Mouse (Mus musculus): Measurements from ENCODE around the gene Plekha4. TPM values are rescaled to one million over a fixed set of nuclear protein-coding genes. Genes with fewer than 3 reads are reported as not detected.
"Not testable (repeated sequence)": the region's sequence is repeated elsewhere in the genome, so short reads cannot be mapped to it uniquely, and the experiment has no call there.

Gene Plekha4
- polyA plus RNA-seq (2015; fragmentation: Nextera tagmentation; extraction: Ambion mirVana): 0.28 and 0.50 TPM in 2 replicates

DNA sequence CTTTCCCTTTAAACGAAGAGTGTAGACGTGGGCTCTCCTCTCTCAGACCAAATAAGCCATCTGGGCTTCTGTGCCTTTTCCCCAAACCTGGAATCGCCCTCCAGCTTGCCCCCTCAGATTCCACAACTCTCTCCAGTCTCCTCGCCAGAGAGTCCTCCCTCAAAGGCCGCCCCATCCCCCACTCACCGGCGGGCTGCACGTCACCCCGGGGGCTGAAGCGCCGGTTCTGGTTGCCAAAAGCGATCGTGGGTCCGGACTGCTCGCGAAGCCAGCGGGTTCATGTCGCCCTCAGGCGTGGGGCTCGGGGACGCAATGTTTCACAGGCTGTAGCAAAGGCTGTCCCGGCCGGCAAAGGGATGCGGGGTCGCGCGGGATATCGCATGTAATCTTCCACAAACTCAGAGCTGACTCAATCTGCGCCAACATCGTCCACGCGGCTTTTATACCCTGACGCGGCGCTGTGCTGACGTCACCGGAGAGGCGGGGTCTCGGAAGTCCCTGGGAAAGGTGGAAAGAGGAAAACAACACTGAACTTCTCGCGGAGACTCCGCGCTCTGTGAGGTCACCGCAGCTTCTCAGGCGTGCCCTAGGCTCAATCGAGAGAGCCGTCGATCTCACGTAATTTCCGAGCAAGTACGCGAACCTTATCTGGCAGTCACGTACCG lies at the start of gene Plekha4, which contains the start of gene Ppp1r15a:
Gene Plekha4, plus strand, starts transcription at position 522 of the 665 bp plus-strand sequence.
Gene Ppp1r15a, minus strand, starts transcription at position 460 of the 665 bp plus-strand sequence.
- Histone ChIP-seq H3K27ac (peak within 1 kb of the TSS; percentile 61), H3K4me3 (peak within 1 kb of the TSS; percentile 75), H3K36me3 (ENCODE audit: poor library complexity, severe bottlenecking) (peaks cover 3% of the 10 kb centered on the region; the same call in 1 of the 2 replicates), H3K4me1 (peaks cover 33% of the 10 kb centered on the region), H3K4me2 (peak within 1 kb of the TSS; percentile 83), H3K9me3 (replicated peaks) (no peaks in the 10 kb centered on the region), H3K27me3 (no peaks in the 10 kb centered on the region), H3K9ac (peak within 1 kb of the TSS; percentile 83)
- under 1% methylated on average over 54 of the region's 54 CpGs for WGBS
- peak; percentile 77 for ATAC-seq

- WGBS: 54% methylated on average over 1 of the region's 1 CpGs
- Histone ChIP-seq H3K9me3 (replicated peaks) (no peaks in the 10 kb centered on the region), H3K4me2 (no peak overlapping the region), H3K27ac (no peak overlapping the region), H3K27me3 (no peaks in the 10 kb centered on the region), H3K36me3 (ENCODE audit: poor library complexity, severe bottlenecking) (no peaks in the 10 kb centered on the region), H3K9ac (no peak overlapping the region), H3K4me1 (no peaks in the 10 kb centered on the region), H3K4me3 (no peak overlapping the region)
- no peak for ATAC-seq
These were observed 49.7 kb upstream of the Plekha4 start for GRCm38 (mm10) chr7:45476453-45476852.

DNA sequence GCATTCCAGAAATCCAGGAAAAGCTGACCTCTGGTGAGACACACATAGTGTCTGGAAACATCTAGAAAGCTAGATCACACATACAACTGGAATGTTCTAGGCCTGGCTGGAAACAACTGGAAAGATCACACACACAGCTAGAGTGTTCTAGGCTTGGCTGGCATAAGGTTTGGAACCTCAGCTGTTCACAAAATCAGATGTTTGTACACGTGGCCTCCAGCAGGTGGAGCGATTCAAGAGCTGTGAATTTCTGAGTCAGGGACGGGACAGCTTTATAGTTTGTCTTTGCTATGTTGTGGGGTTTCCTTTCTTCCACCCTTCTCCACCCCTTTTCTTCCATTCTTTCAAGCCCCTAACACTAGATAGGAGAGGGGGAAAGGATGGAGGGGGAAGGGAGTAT lies 49.1 kb upstream of the Plekha4 start:
- Histone ChIP-seq H3K36me3 (ENCODE audit: poor library complexity, severe bottlenecking) (no peaks in the 10 kb centered on the region), H3K27ac (no peak overlapping the region; the same call in 1 of the 2 replicates), H3K9ac (no peak overlapping the region), H3K4me2 (no peak overlapping the region), H3K9me3 (replicated peaks) (no peaks in the 10 kb centered on the region), H3K27me3 (no peaks in the 10 kb centered on the region), H3K4me1 (no peaks in the 10 kb centered on the region), H3K4me3 (no peak overlapping the region)
- 11% methylated on average over 3 of the region's 3 CpGs for WGBS
- ATAC-seq: no peak

DNA sequence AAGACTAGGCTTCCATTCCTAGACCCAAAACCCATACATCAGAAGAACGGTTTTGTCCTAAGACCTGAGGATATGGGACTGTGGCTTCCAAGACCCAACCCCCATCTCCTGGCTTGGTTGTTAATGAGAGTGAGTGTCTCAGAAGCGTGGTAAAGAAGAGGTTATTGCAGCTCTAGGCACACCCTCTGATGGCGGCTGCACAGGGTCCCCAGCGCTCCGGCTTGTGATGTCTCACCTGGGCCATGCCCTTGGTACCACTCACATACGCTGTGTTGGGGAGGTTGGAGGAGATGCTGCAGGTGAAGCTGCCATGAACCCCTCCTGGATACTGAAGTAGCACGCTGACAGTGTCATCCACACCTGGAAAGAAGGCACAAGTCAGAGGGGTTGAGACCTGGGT lies 47.4 kb upstream of the Plekha4 start:
- no peak overlapping the region for H3K4me3 ChIP-seq
- no peak overlapping the region for H3K9ac ChIP-seq
- no peaks in the 10 kb centered on the region for H3K9me3 ChIP-seq (replicated peaks)
- WGBS: 95% methylated on average over 7 of the region's 7 CpGs
- no peaks in the 10 kb centered on the region for H3K27me3 ChIP-seq
- H3K27ac ChIP-seq: no peak overlapping the region
- H3K36me3 ChIP-seq (ENCODE audit: poor library complexity, severe bottlenecking): no peaks in the 10 kb centered on the region
- H3K4me2 ChIP-seq: no peak overlapping the region
- H3K4me1 ChIP-seq: no peaks in the 10 kb centered on the region
- no peak for ATAC-seq

GRCm38 (mm10) chr7:45480310-45480709 lies 45.8 kb upstream of the Plekha4 start:
- 79% methylated on average over 4 of the region's 4 CpGs for WGBS
- H3K4me2 ChIP-seq; ATAC-seq; H3K36me3 ChIP-seq (ENCODE audit: poor library complexity, severe bottlenecking); H3K27ac ChIP-seq; H3K9me3 ChIP-seq (replicated peaks); H3K4me3 ChIP-seq; H3K27me3 ChIP-seq; H3K9ac ChIP-seq; H3K4me1 ChIP-seq: not testable (repeated sequence)

GRCm38 (mm10) chr7:45481374-45481927 lies 44.7 kb upstream of the Plekha4 start, which contains the start of gene Tulp2:
Gene Tulp2, plus strand, starts transcription at chr7:45481877.
- Histone ChIP-seq H3K36me3 (ENCODE audit: poor library complexity, severe bottlenecking) (no peaks in the 10 kb centered on the region), H3K9ac (no peak within 1 kb of the TSS), H3K4me2 (no peak within 1 kb of the TSS), H3K9me3 (replicated peaks) (no peaks in the 10 kb centered on the region), H3K4me1 (no peaks in the 10 kb centered on the region), H3K27ac (no peak within 1 kb of the TSS), H3K4me3 (no peak within 1 kb of the TSS), H3K27me3 (no peaks in the 10 kb centered on the region)
- WGBS: 57% methylated on average over 15 of the region's 15 CpGs
- peak; percentile 89 for ATAC-seq

GRCm38 (mm10) chr7:45482166-45482565 lies 44.0 kb upstream of the Plekha4 start:
- ATAC-seq: no peak
- Histone ChIP-seq H3K9ac (no peak overlapping the region), H3K36me3 (ENCODE audit: poor library complexity, severe bottlenecking) (no peaks in the 10 kb centered on the region), H3K4me1 (no peaks in the 10 kb centered on the region), H3K4me2 (no peak overlapping the region), H3K27me3 (no peaks in the 10 kb centered on the region), H3K4me3 (no peak overlapping the region), H3K9me3 (replicated peaks) (no peaks in the 10 kb centered on the region), H3K27ac (no peak overlapping the region)
- 98% methylated on average over 1 of the region's 1 CpGs for WGBS

DNA sequence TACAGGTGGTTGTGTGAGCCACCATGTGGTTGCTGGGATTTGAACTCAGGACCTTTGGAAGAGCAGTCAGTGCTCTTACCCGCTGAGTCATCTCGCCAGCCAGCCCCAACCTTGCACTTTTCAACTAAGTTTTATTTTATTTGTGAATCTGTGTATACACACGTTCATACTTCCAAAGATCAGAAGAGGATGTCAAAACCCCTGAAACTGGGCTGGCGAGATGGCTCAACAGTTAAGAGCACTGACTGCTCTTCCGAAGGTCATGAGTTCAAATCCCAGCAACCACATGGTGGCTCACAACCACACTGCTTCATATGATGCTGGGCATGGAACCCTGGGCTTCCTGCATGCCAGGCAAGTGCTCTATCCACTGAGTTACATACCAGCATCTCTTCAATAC lies 41.1 kb upstream of the Plekha4 start:
- not testable (repeated sequence) for H3K4me2 ChIP-seq; ATAC-seq; H3K27me3 ChIP-seq; H3K9me3 ChIP-seq (replicated peaks); H3K4me3 ChIP-seq; H3K36me3 ChIP-seq (ENCODE audit: poor library complexity, severe bottlenecking); H3K27ac ChIP-seq; H3K9ac ChIP-seq
- peaks cover 14% of the 10 kb centered on the region; the same call in 1 of the 2 replicates for H3K4me1 ChIP-seq
- 92% methylated on average over 5 of the region's 5 CpGs for WGBS

DNA sequence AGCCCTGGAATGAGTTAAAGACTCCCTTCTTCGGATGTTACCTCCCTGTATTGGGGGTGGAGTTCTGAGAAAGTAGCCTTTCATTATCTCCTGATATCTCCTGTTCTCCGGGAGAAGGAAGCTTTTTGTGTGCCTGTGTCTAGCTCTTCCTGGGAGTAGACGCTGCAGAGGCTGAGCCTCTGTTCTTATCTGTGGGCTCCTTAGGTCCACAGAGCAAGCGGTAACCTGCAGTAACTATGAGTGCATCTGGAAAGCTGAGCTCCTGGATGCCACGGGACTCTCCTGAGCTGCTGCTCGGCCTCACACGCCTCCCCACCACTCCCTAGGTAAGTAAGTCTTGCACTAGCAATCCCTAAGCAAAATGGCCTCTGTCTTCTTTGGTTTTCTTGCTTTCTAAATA lies 40.0 kb upstream of the Plekha4 start:
- H3K9ac ChIP-seq: no peak overlapping the region
- WGBS: 85% methylated on average over 7 of the region's 7 CpGs
- H3K9me3 ChIP-seq (replicated peaks): no peaks in the 10 kb centered on the region
- ATAC-seq: no peak
- H3K4me3 ChIP-seq: no peak overlapping the region
- no peaks in the 10 kb centered on the region for H3K27me3 ChIP-seq
- H3K36me3 ChIP-seq (ENCODE audit: poor library complexity, severe bottlenecking): no peaks in the 10 kb centered on the region
- no peak overlapping the region for H3K4me2 ChIP-seq
- H3K27ac ChIP-seq: no peak overlapping the region
- H3K4me1 ChIP-seq: peaks cover 19% of the 10 kb centered on the region

DNA sequence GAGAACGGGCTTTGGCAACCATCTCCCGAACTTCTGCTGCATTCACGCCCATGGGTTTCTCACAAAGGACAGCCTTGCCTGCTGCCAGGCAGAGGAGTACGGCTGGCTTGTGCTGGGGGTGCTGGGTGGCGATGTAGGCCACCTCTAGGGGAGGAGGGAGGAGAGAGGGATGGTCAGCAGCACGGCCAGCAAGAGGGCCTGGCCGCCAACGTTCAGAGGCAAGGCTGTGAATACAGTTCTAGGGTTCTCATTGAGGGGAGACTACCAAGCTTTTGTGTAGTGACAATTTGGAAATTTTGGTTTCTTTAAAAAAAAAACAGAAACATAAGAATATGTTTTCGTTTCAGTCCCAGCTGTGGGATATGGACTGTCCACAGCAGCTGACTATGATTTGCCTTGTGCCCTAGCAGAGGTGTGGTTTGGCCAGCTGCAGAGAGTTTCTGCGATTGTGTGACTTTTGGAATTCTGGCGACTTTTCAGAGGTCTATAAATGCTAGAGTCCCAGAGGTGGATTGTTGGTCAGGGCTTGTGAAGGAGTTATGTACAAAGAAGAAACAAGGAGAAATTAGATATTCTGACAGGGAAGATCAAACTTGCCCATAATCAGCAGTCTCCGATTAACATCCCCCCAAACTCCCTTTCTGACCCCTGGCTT lies 39.2 kb upstream of the Plekha4 start, which contains the start of gene Gm45808:
Gene Gm45808, minus strand, starts transcription at position 51 of the 655 bp plus-strand sequence.
- H3K4me1 ChIP-seq: peaks cover 20% of the 10 kb centered on the region
- H3K9me3 ChIP-seq (replicated peaks): no peaks in the 10 kb centered on the region
- H3K27ac ChIP-seq: no peak within 1 kb of the TSS; the same call in 1 of the 2 replicates
- peaks cover 2% of the 10 kb centered on the region; the same call in 1 of the 2 replicates for H3K36me3 ChIP-seq (ENCODE audit: poor library complexity, severe bottlenecking)
- no peak within 1 kb of the TSS for H3K4me3 ChIP-seq
- no peaks in the 10 kb centered on the region for H3K27me3 ChIP-seq
- WGBS: 85% methylated on average over 12 of the region's 12 CpGs
- no peak for ATAC-seq
- H3K9ac ChIP-seq: no peak within 1 kb of the TSS
- H3K4me2 ChIP-seq: 0 out of 2 replicates have a peak within 1 kb of the TSS, but pooled peaks have one; percentile 69

DNA sequence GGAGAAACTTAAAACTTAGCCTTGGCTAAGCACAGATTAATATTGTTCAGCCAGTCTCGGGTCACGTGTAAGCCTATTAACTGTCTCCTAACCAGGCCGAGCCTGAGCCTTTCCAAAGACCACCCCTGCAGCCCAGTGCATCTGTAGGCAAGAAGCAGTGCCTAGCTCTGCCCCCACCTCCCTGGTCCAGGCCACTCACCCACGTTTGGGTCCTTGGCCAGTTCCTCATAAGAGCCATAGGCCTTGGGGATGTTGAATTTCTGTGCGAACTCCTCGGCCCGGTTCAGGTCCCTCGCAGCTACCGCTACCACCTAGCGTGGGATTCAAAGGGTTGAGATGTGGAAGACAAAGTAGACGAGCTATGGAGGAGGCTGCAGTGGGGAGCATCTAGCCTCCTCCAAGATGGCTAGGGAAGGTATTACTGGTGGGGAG lies 38.3 kb upstream of the Plekha4 start:
- peak overlapping the region; percentile 55 for H3K27ac ChIP-seq
- H3K4me2 ChIP-seq: peak overlapping the region; percentile 69
- H3K27me3 ChIP-seq: no peaks in the 10 kb centered on the region
- peak; percentile 69 for ATAC-seq
- WGBS: 10% methylated on average over 11 of the region's 11 CpGs
- peaks cover 12% of the 10 kb centered on the region for H3K36me3 ChIP-seq (ENCODE audit: poor library complexity, severe bottlenecking)
- peak overlapping the region; percentile 65 for H3K9ac ChIP-seq
- H3K9me3 ChIP-seq (replicated peaks): no peaks in the 10 kb centered on the region
- H3K4me1 ChIP-seq: peaks cover 20% of the 10 kb centered on the region
- peak overlapping the region; percentile 44 for H3K4me3 ChIP-seq

All from forebrain, embryonic 13.5 days (tissue).